Mouse (Mus musculus) T-helper 2 cell (primary cell): ENCODE data around the gene Psmb7.

Source experiments
- in situ Hi-C: fragments of 300-600 bp; cut with MboI, MseI; formaldehyde crosslinking; loops from one replicate; pipeline ENCODE4 v1.15.1; 2025; ENCODE audit warnings: high pct_unique_total_duplicates

The Psmb7 gene

GRCm38 (mm10) chr2:38643625-38644427, at the start of gene Psmb7:
Gene Psmb7, minus strand, starts transcription at chr2:38644087.
- in situ Hi-C loops, result no loop called here

- in situ Hi-C loops, result no loop called here
Observed at GRCm38 (mm10) chr2:38691542-38691941, 47.7 kb upstream of the Psmb7 start.

- in situ Hi-C loops, result no loop called here
Observed at GRCm38 (mm10) chr2:38689881-38690280, 46.0 kb upstream of the Psmb7 start.

GRCm38 (mm10) chr2:38688791-38689520, 45.1 kb upstream of the Psmb7 start:
- in situ Hi-C loops, result no loop called here

- in situ Hi-C loops, result no loop called here
Observed at GRCm38 (mm10) chr2:38685746-38686145, 41.9 kb upstream of the Psmb7 start.

GRCm38 (mm10) chr2:38683083-38683482, 39.2 kb upstream of the Psmb7 start:
- in situ Hi-C loops, result no loop called here

GRCm38 (mm10) chr2:38682209-38682608, 38.3 kb upstream of the Psmb7 start:
- in situ Hi-C loops, result no loop called here

- in situ Hi-C loops, result no loop called here
Observed at GRCm38 (mm10) chr2:38678947-38679346, 35.1 kb upstream of the Psmb7 start.

GRCm38 (mm10) chr2:38675366-38675969, 31.6 kb upstream of the Psmb7 start:
- in situ Hi-C loops, result no loop called here

GRCm38 (mm10) chr2:38672496-38672895, 28.6 kb upstream of the Psmb7 start:
- in situ Hi-C loops, result no loop called here

- in situ Hi-C loops, result no loop called here
Observed at GRCm38 (mm10) chr2:38668802-38669580, 25.1 kb upstream of the Psmb7 start.

- in situ Hi-C loops, result loop anchor here (5.0 kb wide), 1 partner anchor 91 kb away; no protein-coding TSS in a partner anchor
Observed at GRCm38 (mm10) chr2:38661398-38661797, 17.5 kb upstream of the Psmb7 start.

GRCm38 (mm10) chr2:38658338-38658836, 14.5 kb upstream of the Psmb7 start:
- in situ Hi-C loops, result no loop called here

GRCm38 (mm10) chr2:38653694-38654093, 9.8 kb upstream of the Psmb7 start:
- in situ Hi-C loops, result no loop called here

- in situ Hi-C loops, result no loop called here
Observed at GRCm38 (mm10) chr2:38653293-38653619, 9.4 kb upstream of the Psmb7 start.

GRCm38 (mm10) chr2:38652565-38653292, 8.8 kb upstream of the Psmb7 start:
- in situ Hi-C loops, result no loop called here

GRCm38 (mm10) chr2:38652098-38652497, 8.2 kb upstream of the Psmb7 start:
- in situ Hi-C loops, result no loop called here

GRCm38 (mm10) chr2:38650340-38650739, 6.5 kb upstream of the Psmb7 start:
- in situ Hi-C loops, result no loop called here

- in situ Hi-C loops, result no loop called here
Observed at GRCm38 (mm10) chr2:38647661-38648060, 3.8 kb upstream of the Psmb7 start.

- in situ Hi-C loops, result no loop called here
Observed at GRCm38 (mm10) chr2:38647201-38647606, 3.3 kb upstream of the Psmb7 start.

GRCm38 (mm10) chr2:38645936-38646335, 2.0 kb upstream of the Psmb7 start:
- in situ Hi-C loops, result no loop called here
